Mouse (Mus musculus): ENCODE data around the gene Myb. TPM values are rescaled to one million over a fixed set of nuclear protein-coding genes. Genes with fewer than 3 reads are reported as not detected.

Myb gene
- polyA plus RNA-seq, 1 experiment from 2014 or later: 4.2 TPM

DNA sequence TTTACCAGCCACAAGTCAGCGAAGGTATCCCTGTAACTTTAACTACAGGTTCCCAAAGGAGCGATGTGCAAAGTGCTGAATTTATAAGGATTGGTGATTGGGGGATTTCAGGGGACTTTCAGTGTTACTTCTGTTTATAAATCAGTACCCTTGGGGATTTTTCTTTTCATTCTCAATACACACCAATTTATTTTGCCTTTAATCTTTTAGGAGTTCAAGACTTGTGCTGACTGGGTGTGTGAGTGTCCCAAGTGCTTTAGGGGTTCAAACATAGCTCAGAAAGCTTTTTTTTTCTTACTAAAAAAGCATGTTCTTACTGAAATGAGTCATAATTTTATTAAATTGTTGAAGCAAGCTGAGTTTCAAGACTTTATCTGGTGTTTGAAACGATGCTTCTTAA lies 1.3 kb upstream of the Myb start:
- H3K27me3 ChIP-seq (ENCODE audit: control insufficient read depth, insufficient read depth, low read length): no peaks in the 10 kb centered on the region
- no peak for ATAC-seq (ENCODE audit: insufficient number of reproducible peaks, insufficient read depth, low FRiP score, low read depth)
- no peak overlapping the region for H3K4me3 ChIP-seq (ENCODE audit: low read depth, low read length)
- H3K27ac ChIP-seq (ENCODE audit: low read length): no peak overlapping the region
- H3K4me1 ChIP-seq (ENCODE audit: control insufficient read depth, insufficient read depth, low read length): peaks cover 8% of the 10 kb centered on the region; the same call in 1 of the 2 replicates
- peak overlapping the region; percentile 100; the same call in 1 of the 2 replicates for H3K4me2 ChIP-seq (replicated peaks; ENCODE audit: low read depth, low read length)
- H3K9ac ChIP-seq (replicated peaks; ENCODE audit: low read depth, low read length): no peak overlapping the region
- no peaks in the 10 kb centered on the region for H3K9me3 ChIP-seq (ENCODE audit: control insufficient read depth, low read depth, low read length)
- H3K36me3 ChIP-seq (ENCODE audit: control insufficient read depth, insufficient read depth, low read length): no peaks in the 10 kb centered on the region
- 54% methylated on average over 3 of the region's 3 CpGs for WGBS

- peak overlapping the region; percentile 73 for H3K9ac ChIP-seq (replicated peaks; ENCODE audit: low read depth, low read length)
- H3K27ac ChIP-seq (ENCODE audit: low read length): no peak overlapping the region; the same call in 1 of the 2 replicates
- H3K4me3 ChIP-seq (ENCODE audit: low read depth, low read length): peak overlapping the region; percentile 58
- H3K4me2 ChIP-seq (replicated peaks; ENCODE audit: low read depth, low read length): peak overlapping the region; percentile 100
- H3K36me3 ChIP-seq (ENCODE audit: control insufficient read depth, insufficient read depth, low read length): no peaks in the 10 kb centered on the region
- 3% methylated on average over 20 of the region's 20 CpGs for WGBS
- H3K4me1 ChIP-seq (ENCODE audit: control insufficient read depth, insufficient read depth, low read length): peaks cover 8% of the 10 kb centered on the region; the same call in 1 of the 2 replicates
- H3K9me3 ChIP-seq (ENCODE audit: control insufficient read depth, low read depth, low read length): no peaks in the 10 kb centered on the region
- H3K27me3 ChIP-seq (ENCODE audit: control insufficient read depth, insufficient read depth, low read length): no peaks in the 10 kb centered on the region
- no peak; the same call in 1 of the 2 replicates for ATAC-seq (ENCODE audit: insufficient number of reproducible peaks, insufficient read depth, low FRiP score, low read depth)
Observed at GRCm38 (mm10) chr10:21161359-21162094, 743 bp upstream of the Myb start.

- peak overlapping the region; percentile 100 for H3K4me2 ChIP-seq (replicated peaks; ENCODE audit: low read depth, low read length)
- no peak overlapping the region for H3K27ac ChIP-seq (ENCODE audit: low read length)
- ATAC-seq (ENCODE audit: insufficient number of reproducible peaks, insufficient read depth, low FRiP score, low read depth): peak; percentile 11; the same call in 1 of the 2 replicates
- no peaks in the 10 kb centered on the region for H3K27me3 ChIP-seq (ENCODE audit: control insufficient read depth, insufficient read depth, low read length)
- H3K36me3 ChIP-seq (ENCODE audit: control insufficient read depth, insufficient read depth, low read length): no peaks in the 10 kb centered on the region
- H3K9ac ChIP-seq (replicated peaks; ENCODE audit: low read depth, low read length): peak overlapping the region; percentile 51; the same call in 1 of the 2 replicates
- peaks cover 8% of the 10 kb centered on the region; the same call in 1 of the 2 replicates for H3K4me1 ChIP-seq (ENCODE audit: control insufficient read depth, insufficient read depth, low read length)
- WGBS: under 1% methylated on average over 44 of the region's 44 CpGs
- H3K9me3 ChIP-seq (ENCODE audit: control insufficient read depth, low read depth, low read length): no peaks in the 10 kb centered on the region
- peak overlapping the region; percentile 58 for H3K4me3 ChIP-seq (ENCODE audit: low read depth, low read length)
Observed at GRCm38 (mm10) chr10:21159697-21160394, 938 bp downstream of the Myb start.

DNA sequence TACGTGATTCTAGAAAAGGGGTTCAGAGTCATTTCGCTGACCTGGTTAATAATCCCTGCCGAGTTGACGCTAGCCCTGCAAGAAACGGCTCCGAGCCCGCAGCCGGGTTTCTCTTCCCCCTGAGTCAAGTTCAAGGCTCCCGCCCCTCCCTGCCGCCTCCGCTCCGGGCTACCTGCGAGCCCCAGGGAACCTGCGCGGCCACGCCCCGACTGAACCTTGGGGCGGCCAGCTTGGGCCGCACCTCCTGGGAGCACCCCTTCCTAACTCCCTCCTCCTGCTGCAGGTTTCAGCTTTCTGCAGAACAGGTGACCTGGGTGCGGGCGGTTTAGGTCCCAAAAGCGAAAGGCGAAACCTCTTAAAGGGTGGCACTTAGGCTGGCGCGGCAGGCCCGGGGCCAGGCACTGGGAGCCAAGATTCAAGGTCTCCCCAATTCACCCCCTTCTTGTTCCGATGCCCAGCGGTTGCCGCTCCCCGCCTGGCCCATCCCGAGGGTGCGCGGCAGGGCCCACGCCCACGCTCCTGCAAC lies 1.8 kb downstream of the Myb start:
- no peak overlapping the region for H3K27ac ChIP-seq (ENCODE audit: low read length)
- peak overlapping the region; percentile 58 for H3K4me3 ChIP-seq (ENCODE audit: low read depth, low read length)
- H3K9ac ChIP-seq (replicated peaks; ENCODE audit: low read depth, low read length): peak overlapping the region; percentile 29; the same call in 1 of the 2 replicates
- H3K36me3 ChIP-seq (ENCODE audit: control insufficient read depth, insufficient read depth, low read length): no peaks in the 10 kb centered on the region
- peak overlapping the region; percentile 100 for H3K4me2 ChIP-seq (replicated peaks; ENCODE audit: low read depth, low read length)
- H3K4me1 ChIP-seq (ENCODE audit: control insufficient read depth, insufficient read depth, low read length): peaks cover 8% of the 10 kb centered on the region; the same call in 1 of the 2 replicates
- no peaks in the 10 kb centered on the region for H3K9me3 ChIP-seq (ENCODE audit: control insufficient read depth, low read depth, low read length)
- H3K27me3 ChIP-seq (ENCODE audit: control insufficient read depth, insufficient read depth, low read length): no peaks in the 10 kb centered on the region
- WGBS: under 1% methylated on average over 35 of the region's 35 CpGs
- peak; percentile 76 for ATAC-seq (ENCODE audit: insufficient number of reproducible peaks, insufficient read depth, low FRiP score, low read depth)

DNA sequence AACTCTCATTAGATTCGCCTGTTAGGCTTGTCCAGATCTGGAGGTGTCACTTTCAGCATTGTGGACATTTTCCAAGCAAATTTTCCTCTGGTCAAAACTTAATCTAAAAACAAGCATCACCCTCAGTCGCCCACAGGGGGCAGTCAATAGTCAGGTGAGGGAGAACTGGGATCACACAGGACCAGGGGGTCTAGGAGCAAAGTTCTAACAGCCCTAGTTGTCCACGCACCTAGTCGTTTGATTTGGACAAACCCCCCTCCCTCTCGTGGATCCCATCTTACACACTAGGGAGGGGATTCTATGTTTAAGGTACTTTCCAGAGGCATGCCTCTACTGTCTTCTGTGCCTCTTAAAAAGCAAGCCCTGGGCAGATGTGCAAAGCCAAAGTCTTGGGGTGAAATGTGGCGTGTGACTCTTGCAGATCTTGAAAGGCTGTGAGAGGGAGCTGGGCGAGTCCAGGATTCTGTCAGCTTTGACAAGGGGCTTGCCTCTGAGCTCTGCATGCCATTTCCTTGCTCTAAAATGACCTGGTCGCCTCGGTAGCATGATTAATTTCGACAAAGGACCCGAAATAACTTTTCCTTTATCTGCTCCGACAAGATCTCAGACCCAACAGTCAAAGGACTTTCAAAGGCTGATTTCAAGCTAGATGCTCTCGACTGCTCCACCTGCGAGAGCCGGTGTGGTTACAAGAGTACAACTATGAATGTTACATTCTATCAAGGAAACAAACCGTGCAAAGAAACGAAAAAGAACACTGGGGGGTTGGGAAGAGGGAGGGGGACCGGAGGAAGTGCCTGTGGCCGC lies 2.5 kb downstream of the Myb start:
- no peak for ATAC-seq (ENCODE audit: insufficient number of reproducible peaks, insufficient read depth, low FRiP score, low read depth)
- Histone ChIP-seq H3K27ac (ENCODE audit: low read length) (no peak overlapping the region), H3K4me1 (ENCODE audit: control insufficient read depth, insufficient read depth, low read length) (peaks cover 8% of the 10 kb centered on the region; the same call in 1 of the 2 replicates), H3K9me3 (ENCODE audit: control insufficient read depth, low read depth, low read length) (no peaks in the 10 kb centered on the region), H3K4me3 (ENCODE audit: low read depth, low read length) (peak overlapping the region; percentile 58), H3K36me3 (ENCODE audit: control insufficient read depth, insufficient read depth, low read length) (no peaks in the 10 kb centered on the region), H3K4me2 (replicated peaks; ENCODE audit: low read depth, low read length) (peak overlapping the region; percentile 100), H3K9ac (replicated peaks; ENCODE audit: low read depth, low read length) (no peak overlapping the region), H3K27me3 (ENCODE audit: control insufficient read depth, insufficient read depth, low read length) (no peaks in the 10 kb centered on the region)
- 6% methylated on average over 19 of the region's 19 CpGs for WGBS

GRCm38 (mm10) chr10:21156953-21157499 lies 3.8 kb downstream of the Myb start:
- Histone ChIP-seq H3K36me3 (ENCODE audit: control insufficient read depth, insufficient read depth, low read length) (no peaks in the 10 kb centered on the region; the same call in 1 of the 2 replicates), H3K4me2 (replicated peaks; ENCODE audit: low read depth, low read length) (no peak overlapping the region), H3K9ac (replicated peaks; ENCODE audit: low read depth, low read length) (no peak overlapping the region), H3K9me3 (ENCODE audit: control insufficient read depth, low read depth, low read length) (no peaks in the 10 kb centered on the region), H3K27ac (ENCODE audit: low read length) (no peak overlapping the region), H3K27me3 (ENCODE audit: control insufficient read depth, insufficient read depth, low read length) (no peaks in the 10 kb centered on the region), H3K4me1 (ENCODE audit: control insufficient read depth, insufficient read depth, low read length) (peaks cover 8% of the 10 kb centered on the region; the same call in 1 of the 2 replicates), H3K4me3 (ENCODE audit: low read depth, low read length) (no peak overlapping the region)
- no peak for ATAC-seq (ENCODE audit: insufficient number of reproducible peaks, insufficient read depth, low FRiP score, low read depth)
- 50% methylated on average over 5 of the region's 5 CpGs for WGBS

GRCm38 (mm10) chr10:21156416-21156815 lies 4.4 kb downstream of the Myb start:
- Histone ChIP-seq H3K4me1 (ENCODE audit: control insufficient read depth, insufficient read depth, low read length) (peaks cover 5% of the 10 kb centered on the region; the same call in 1 of the 2 replicates), H3K9ac (replicated peaks; ENCODE audit: low read depth, low read length) (no peak overlapping the region), H3K27ac (ENCODE audit: low read length) (no peak overlapping the region), H3K9me3 (ENCODE audit: control insufficient read depth, low read depth, low read length) (no peaks in the 10 kb centered on the region), H3K36me3 (ENCODE audit: control insufficient read depth, insufficient read depth, low read length) (no peaks in the 10 kb centered on the region; the same call in 1 of the 2 replicates), H3K4me3 (ENCODE audit: low read depth, low read length) (no peak overlapping the region), H3K27me3 (ENCODE audit: control insufficient read depth, insufficient read depth, low read length) (no peaks in the 10 kb centered on the region), H3K4me2 (replicated peaks; ENCODE audit: low read depth, low read length) (no peak overlapping the region)
- 98% methylated on average over 3 of the region's 3 CpGs for WGBS
- no peak for ATAC-seq (ENCODE audit: insufficient number of reproducible peaks, insufficient read depth, low FRiP score, low read depth)
